Mouse (Mus musculus) liver, embryonic 14.5 days (tissue): Measurements from ENCODE around the gene Ptprn2. TPM values are rescaled to one million over a fixed set of nuclear protein-coding genes. Genes with fewer than 3 reads are reported as not detected.

Experiments
- ATAC-seq: fragments of 200-750 bp; cut with Nextera tagmentation; 2 replicates; pipeline ENCODE4 v1.8.0; 2017; ENCODE audit warnings: moderate number of reproducible peaks, mild to moderate bottlenecking, moderate library complexity; ENCODE audit not compliant: insufficient read depth
- DNase-seq, 3 experiments: peaks; one replicate each; pipeline ENCODE4 v3.0.0-alpha.2; 2012 to 2013; ENCODE audit warnings: low read depth in 3 of 3, low spot score in 3 of 3
- H3K27ac ChIP-seq: fragments of 300-500 bp; sonication (generic); 2 replicates; pipeline ENCODE4 v1.5.1; 2014; ENCODE audit warnings: moderate library complexity, mild to moderate bottlenecking, control low read depth, inconsistent platforms
- H3K27me3 ChIP-seq: fragments of 300-500 bp; sonication (generic); 2 replicates; pipeline ENCODE4 v1.6.1; 2014; ENCODE audit warnings: mild to moderate bottlenecking, low read length, moderate library complexity; ENCODE audit not compliant: control insufficient read depth, insufficient read depth
- H3K36me3 ChIP-seq: fragments of 300-500 bp; sonication (generic); replicated peaks from 2 replicates; pipeline ENCODE4 v1.6.1; 2014; ENCODE audit warnings: low read depth; ENCODE audit not compliant: control insufficient read depth, insufficient read depth
- H3K4me1 ChIP-seq, 2 experiments: fragments of 200-500 bp in 1 of 2; fragments of 300-500 bp in 1 of 2; sonication (generic) in 1 of 2; replicated peaks; 2 replicates each; pipeline ENCODE4 v1.6.1; 2012 to 2014; ENCODE audit warnings: antibody characterized with exemption in 1 of 2, inconsistent platforms in 1 of 2, low read length in 1 of 2; ENCODE audit not compliant: control insufficient read depth in 2 of 2, insufficient read depth in 2 of 2
- H3K4me2 ChIP-seq: fragments of 300-500 bp; sonication (generic); 2 replicates; pipeline ENCODE4 v1.6.1; 2014; ENCODE audit warnings: low read depth, mild to moderate bottlenecking, control low read depth, moderate library complexity
- H3K4me3 ChIP-seq, 2 experiments: fragments of 200-500 bp in 1 of 2; fragments of 300-500 bp in 1 of 2; sonication (generic) in 1 of 2; 2 replicates each; pipeline ENCODE4 v1.5.1; 2012 to 2014; ENCODE audit warnings: low read depth in 2 of 2, low read length in 2 of 2, mild to moderate bottlenecking in 2 of 2, control low read depth in 1 of 2, inconsistent platforms in 1 of 2, moderate library complexity in 1 of 2; ENCODE audit not compliant: insufficient read depth in 1 of 2
- H3K9ac ChIP-seq: fragments of 300-500 bp; sonication (generic); replicated peaks from 2 replicates; pipeline ENCODE4 v1.6.1; 2014; ENCODE audit warnings: mild to moderate bottlenecking, control low read depth, moderate library complexity
- H3K9me3 ChIP-seq: fragments of 300-500 bp; sonication (generic); 2 replicates; pipeline ENCODE4 v1.6.1; 2016; ENCODE audit warnings: low read length, mixed read lengths; ENCODE audit not compliant: control insufficient read depth
- CTCF ChIP-seq: IDR thresholded peaks from 2 replicates; pipeline ENCODE4 v1.5.1; 2016; ENCODE audit warnings: antibody characterized with exemption, low read depth, control low read depth
- EP300 ChIP-seq: IDR thresholded peaks from 2 replicates; pipeline ENCODE4 v1.6.1; 2016; ENCODE audit warnings: antibody characterized with exemption, low read depth
- WGBS: fragments of 180-500 bp; shearing (Covaris S2); extraction: QIAGEN DNeasy Blood & Tissue Kit; methylation state at CpG from one replicate; pipeline ENCODE4 v1.1.7; 2014; ENCODE audit not compliant: insufficient replicate concordance; 5-methylcytosine and 5-hydroxymethylcytosine counted together
- polyA plus RNA-seq, 2 experiments: library from polyadenylated mRNA; depleted of rRNA in 1 of 2; stranded (reverse) in 1 of 2; unstranded in 1 of 2; fragments of >200 nt; fragmentation: Nextera tagmentation in 1 of 2; extraction: Ambion mirVana in 1 of 2; gene quantifications; 2 replicates each; pipeline versions ENCODE4 v1.2.1 to v1.2.3; 2012 to 2014

Ptprn2 gene
- polyA plus RNA-seq, 2 experiments, result 0.04 TPM; not detected in 1

GRCm38 (mm10) chr12:116711133-116711532, 225.6 kb downstream of the Ptprn2 start:
- TF ChIP-seq CTCF (no peak), EP300 (no peak)
- WGBS, result 72% methylated on average over 6 of the region's 6 CpGs
- no peak overlapping the region for H3K4me2 ChIP-seq
- no peak overlapping the region for H3K27ac ChIP-seq
- H3K36me3 ChIP-seq, result no peaks in the 10 kb centered on the region
- H3K4me1 ChIP-seq, result no peaks in the 10 kb centered on the region
- H3K9me3 ChIP-seq, result no peaks in the 10 kb centered on the region
- ATAC-seq, result no peak
- H3K4me3 ChIP-seq, result no peak overlapping the region
- no peaks in the 10 kb centered on the region for H3K27me3 ChIP-seq
- H3K9ac ChIP-seq, result no peak overlapping the region
- DNase-seq, result no peak

GRCm38 (mm10) chr12:116713096-116713495, 227.6 kb downstream of the Ptprn2 start:
- DNase-seq (no peak), ATAC-seq (no peak)
- Histone ChIP-seq H3K9ac (no peak overlapping the region), H3K4me3 (no peak overlapping the region), H3K36me3 (no peaks in the 10 kb centered on the region), H3K27ac (no peak overlapping the region), H3K4me1 (no peaks in the 10 kb centered on the region), H3K27me3 (no peaks in the 10 kb centered on the region), H3K4me2 (no peak overlapping the region), H3K9me3 (no peaks in the 10 kb centered on the region)
- TF ChIP-seq CTCF (no peak), EP300 (no peak)

DNA sequence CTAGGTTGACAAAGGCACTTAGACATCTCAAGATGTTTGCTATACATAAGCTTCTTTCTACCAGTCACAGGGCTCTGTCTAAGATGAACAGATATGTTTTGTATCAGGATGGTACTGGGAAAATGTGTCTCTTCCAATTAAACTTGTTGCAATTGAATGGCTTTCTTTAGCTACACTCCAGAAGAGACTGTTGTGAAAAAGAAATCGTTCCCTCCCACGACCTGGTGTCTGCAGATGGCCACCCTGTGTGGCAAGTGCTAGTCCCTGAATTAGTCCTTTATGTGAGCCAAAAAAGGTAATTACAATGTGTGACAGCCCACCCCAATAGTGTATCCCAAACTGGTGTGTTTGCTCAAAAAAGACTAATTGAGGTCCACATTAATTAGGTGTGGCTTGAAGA, 235.5 kb downstream of the Ptprn2 start:
- DNase-seq (no peak), ATAC-seq (no peak)
- no peak for TF ChIP-seq CTCF
- no peak for TF ChIP-seq EP300
- Histone ChIP-seq H3K9me3 (no peaks in the 10 kb centered on the region), H3K27me3 (no peaks in the 10 kb centered on the region), H3K4me1 (no peaks in the 10 kb centered on the region), H3K9ac (no peak overlapping the region), H3K27ac (no peak overlapping the region), H3K4me3 (no peak overlapping the region), H3K4me2 (no peak overlapping the region), H3K36me3 (no peaks in the 10 kb centered on the region)
- 74% methylated on average over 2 of the region's 2 CpGs for WGBS

- Histone ChIP-seq H3K36me3 (no peaks in the 10 kb centered on the region), H3K4me3 (no peak overlapping the region), H3K9me3 (no peaks in the 10 kb centered on the region), H3K4me1 (no peaks in the 10 kb centered on the region), H3K4me2 (no peak overlapping the region), H3K27ac (no peak overlapping the region), H3K9ac (no peak overlapping the region), H3K27me3 (no peaks in the 10 kb centered on the region)
- 72% methylated on average over 5 of the region's 5 CpGs for WGBS
- TF ChIP-seq EP300 (no peak), CTCF (no peak)
- ATAC-seq (no peak), DNase-seq (no peak)
These were observed 254.6 kb downstream of the Ptprn2 start for GRCm38 (mm10) chr12:116740141-116740540.

- H3K27ac ChIP-seq, result no peak overlapping the region
- ATAC-seq (no peak), DNase-seq (no peak)
- TF ChIP-seq CTCF (no peak), EP300 (no peak)
- H3K9ac ChIP-seq, result no peak overlapping the region
- no peak overlapping the region for H3K4me2 ChIP-seq
- H3K27me3 ChIP-seq, result no peaks in the 10 kb centered on the region
- no peaks in the 10 kb centered on the region for H3K36me3 ChIP-seq
- no peaks in the 10 kb centered on the region for H3K9me3 ChIP-seq
- no peak overlapping the region for H3K4me3 ChIP-seq
- no peaks in the 10 kb centered on the region for H3K4me1 ChIP-seq
These were observed 255.8 kb downstream of the Ptprn2 start for GRCm38 (mm10) chr12:116741300-116741699.

DNA sequence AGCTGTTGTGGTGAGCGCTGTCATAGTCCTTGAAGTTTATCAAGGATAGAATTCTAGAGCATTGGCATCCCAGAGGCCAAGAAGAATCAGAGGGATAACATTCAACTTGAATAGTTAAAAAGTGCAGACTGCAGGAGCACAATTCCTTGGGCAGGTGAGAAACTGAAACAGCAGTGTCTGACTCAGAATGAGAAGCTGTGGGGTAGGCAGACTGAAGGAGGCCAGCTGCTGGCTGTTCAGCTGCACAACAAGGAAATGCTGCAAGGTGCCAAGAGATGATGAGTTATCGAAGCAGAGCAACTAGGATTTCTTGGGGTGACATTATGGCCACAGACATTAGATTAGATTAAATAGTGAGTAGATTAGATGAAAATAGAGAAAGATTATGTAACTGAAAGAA, 260.9 kb downstream of the Ptprn2 start:
- Histone ChIP-seq H3K27ac (no peak overlapping the region), H3K4me3 (no peak overlapping the region), H3K9me3 (no peaks in the 10 kb centered on the region), H3K36me3 (no peaks in the 10 kb centered on the region), H3K4me1 (no peaks in the 10 kb centered on the region), H3K4me2 (no peak overlapping the region), H3K9ac (no peak overlapping the region), H3K27me3 (no peaks in the 10 kb centered on the region)
- no peak for DNase-seq
- WGBS, result 50% methylated on average over 2 of the region's 2 CpGs
- no peak for ATAC-seq
- TF ChIP-seq EP300, result no peak
- TF ChIP-seq CTCF, result no peak
